Mouse (Mus musculus) thymus, postnatal 14 days (tissue): ENCODE data around the gene Sat2.

Experiments
- DNase-seq: peaks from one replicate; pipeline ENCODE4 v3.0.0; 2021

Sat2 gene

DNA sequence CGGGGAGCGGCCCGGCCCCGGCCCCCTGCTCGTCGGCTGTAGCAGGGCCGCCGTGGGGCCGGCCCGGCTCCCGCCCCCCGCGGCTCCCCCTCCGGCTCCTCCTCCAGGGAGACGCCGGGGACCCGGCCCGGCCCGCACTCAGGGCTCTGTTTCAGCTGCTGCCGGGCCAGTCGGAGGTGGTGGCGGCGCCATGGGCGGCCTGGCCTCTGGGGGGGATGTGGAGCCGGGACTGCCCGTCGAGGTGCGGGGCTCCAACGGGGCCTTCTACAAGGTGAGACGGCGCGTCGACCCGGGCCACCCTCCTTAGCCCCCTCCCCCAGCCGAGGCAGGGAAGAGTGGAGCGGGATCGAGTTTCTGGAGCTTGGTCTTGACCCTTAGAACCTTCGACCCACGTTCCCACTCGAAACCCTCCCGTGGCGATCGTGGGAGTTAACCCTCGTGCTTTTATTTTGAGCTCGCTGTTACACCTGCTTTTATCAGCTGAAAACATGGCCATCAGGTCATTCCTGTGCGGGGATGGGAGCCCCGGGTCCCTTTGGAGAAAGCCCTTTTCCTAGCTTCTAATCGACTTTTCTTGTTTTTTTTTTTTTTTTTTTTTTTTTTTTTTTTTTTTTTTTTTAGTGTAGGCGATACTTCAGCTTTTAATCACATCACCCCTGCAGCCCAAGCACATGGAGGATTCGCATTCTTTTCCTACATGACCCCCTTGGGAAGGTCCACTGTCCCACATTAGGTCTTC lies 11.5 kb downstream of the Sat2 start:
- DNase-seq: no peak

DNA sequence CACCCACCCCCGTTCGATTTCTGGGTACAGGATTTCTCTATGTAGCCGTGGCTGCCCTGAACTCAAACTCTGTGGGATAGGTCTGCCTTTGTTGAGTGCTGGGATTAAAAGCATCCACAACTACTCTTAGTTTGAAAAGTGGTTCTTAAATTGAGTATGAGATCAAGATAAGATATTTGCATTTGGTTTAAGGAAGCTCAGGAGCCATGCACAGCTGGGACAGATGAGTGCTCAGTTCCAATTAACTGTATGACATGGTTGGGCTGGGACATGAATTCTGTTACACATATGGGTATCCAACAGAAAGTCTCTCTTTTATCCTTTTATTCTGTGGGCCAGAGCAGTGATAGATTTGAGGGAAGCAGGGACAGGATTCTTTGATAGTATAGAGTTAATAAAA lies 13.6 kb downstream of the Sat2 start:
- no peak for DNase-seq

DNA sequence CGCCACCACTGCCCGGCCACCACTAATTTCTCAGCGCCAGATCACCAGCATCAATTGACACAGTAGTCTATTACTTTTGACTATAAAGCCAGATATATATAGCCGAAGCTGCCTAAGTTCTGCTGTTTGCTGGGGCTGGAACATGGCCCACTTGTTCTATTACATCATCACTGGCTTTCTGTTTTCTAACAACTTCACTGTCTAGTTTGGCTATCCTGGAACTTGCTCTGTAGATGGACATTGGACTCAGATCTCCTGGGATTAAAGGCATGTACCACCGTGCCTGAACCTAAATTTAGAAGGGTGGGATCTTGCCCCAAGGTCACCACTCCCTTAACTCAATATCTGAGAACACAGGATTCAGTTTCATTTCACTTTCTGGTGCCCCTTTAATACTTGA lies 24.0 kb downstream of the Sat2 start:
- no peak for DNase-seq

DNA sequence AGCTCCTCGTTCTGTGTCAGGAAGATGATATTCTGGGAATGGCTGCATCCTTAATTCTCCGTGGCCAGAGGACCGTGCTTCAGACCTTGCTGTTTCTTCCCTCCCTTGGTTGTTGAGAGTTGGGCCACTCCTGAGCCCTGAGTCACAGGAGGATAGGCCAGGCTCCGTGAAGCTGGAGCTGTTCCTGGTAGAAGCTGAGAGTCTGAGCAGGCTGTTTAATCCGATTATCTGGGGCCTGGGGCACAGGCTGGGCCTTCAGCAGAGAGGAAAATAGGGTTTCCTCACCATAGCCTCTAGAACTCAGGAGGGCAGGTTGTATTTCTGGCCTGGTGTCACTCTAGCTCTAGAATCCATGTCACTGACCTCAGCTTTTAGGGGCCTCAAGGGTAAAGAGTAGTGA lies 31.6 kb downstream of the Sat2 start:
- DNase-seq: no peak

DNA sequence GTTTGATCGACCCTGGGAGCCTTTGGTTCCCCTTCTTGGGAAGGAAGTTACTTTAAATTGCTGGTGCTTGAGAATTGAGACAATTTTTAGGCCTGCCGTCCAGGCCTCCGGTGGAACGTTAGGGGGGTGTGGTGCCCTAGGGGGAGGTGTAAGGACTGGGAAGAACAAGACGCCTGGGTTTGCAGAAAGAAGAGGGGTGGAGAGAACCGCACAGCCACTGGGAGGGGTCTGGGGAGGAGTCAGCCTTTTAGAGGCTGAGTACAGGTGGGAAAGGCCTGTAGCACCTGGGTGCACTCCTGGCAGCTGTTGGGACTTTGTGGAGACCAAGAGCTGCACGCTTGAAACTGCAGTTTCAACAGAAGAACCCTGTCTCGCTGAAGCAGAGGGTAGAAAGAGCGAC lies 32.9 kb downstream of the Sat2 start:
- DNase-seq: no peak

DNA sequence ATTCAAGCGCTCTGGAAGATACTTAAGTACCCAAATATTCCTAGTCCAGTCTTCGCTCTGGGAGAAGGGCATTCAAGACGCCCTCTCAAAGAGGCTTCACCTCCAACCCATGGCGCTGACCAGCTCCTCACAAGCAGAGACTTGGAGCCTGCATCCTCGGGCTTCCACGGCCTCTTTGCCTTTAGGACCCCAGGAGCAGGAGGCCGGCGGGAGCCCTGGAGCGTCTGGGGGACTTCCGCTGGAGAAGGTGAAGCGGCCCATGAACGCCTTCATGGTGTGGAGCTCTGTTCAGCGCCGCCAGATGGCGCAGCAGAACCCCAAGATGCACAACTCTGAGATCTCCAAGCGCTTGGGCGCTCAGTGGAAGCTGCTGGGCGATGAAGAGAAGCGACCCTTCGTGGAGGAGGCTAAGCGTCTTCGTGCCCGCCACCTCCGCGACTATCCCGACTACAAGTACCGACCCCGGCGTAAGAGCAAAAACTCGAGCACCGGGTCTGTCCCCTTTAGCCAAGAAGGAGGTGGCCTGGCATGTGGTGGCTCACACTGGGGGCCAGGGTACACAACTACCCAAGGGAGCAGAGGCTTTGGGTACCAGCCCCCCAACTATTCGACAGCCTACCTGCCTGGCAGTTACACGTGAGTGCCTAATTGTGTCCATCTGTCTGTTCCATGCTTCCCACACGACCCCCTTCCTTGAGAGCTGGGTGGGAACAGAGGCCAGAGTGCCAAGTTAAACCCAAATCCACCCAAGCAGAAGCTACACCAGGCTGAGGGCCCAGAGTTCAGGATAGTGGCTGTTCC lies 33.6 kb downstream of the Sat2 start, which contains the start of gene Sox15:
TSS of gene Sox15 (plus strand) at position 51 of the 801 bp plus-strand sequence.
- peak; percentile 47 for DNase-seq

DNA sequence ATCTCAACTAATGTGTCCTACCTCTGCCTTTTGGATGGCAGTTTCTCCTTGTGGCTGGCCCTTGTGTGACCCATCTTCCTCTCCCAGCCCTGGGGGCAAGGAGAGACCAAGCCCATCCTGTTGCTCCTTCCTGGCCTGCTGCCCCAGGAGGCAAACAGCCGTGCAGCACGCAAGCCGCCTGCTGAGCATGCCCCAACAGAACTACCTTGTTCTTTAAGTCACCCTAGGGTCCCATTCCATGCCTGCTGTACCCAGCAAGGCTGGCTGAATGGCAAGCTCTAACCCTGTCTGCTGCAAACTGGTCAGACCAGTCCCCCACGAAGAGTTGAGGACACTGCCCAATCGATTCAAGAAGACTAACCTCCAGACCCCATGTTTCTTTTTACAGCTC lies 34.2 kb downstream of the Sat2 start:
- no peak for DNase-seq

DNA sequence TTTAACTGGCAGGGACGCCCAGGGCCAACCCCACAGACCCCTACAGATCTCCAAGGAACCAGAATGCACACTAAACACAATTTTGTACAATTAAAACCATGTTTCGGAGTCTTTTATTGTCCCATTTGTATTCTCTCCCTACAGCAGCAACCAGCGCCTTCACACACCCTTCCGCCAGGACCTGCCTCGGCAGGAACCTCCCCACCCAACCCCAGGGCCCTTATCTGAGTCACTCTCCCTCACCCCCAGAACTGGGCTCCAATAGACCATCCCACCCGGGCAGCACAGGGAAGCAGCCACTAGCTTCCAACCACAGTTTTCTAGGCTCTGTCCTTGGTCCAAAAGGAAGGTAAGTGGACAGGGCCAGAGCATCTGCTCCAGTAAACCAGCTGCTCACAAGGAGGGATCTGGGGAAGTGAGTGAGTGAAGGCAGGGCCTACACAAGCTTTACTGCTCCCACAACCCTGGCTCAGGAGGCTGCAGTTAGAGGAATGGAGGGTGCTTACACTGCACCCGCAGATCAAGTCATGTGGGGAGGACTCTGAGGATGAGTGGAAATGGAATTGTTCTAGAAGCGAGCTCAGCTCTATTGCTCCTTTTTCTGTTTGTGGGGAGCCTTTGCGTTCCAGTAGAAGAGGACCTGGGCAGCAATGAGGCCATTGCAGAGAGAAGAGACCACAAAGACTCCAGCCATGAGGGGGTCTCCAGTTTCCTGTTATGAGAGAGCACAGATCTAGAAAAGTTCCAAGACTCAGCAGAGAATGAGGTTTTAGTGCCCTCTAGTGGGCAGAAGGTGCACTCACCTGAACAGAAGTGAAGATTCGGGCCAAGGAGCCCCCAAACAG lies 35.0 kb downstream of the Sat2 start:
- DNase-seq: peak; percentile 67

DNA sequence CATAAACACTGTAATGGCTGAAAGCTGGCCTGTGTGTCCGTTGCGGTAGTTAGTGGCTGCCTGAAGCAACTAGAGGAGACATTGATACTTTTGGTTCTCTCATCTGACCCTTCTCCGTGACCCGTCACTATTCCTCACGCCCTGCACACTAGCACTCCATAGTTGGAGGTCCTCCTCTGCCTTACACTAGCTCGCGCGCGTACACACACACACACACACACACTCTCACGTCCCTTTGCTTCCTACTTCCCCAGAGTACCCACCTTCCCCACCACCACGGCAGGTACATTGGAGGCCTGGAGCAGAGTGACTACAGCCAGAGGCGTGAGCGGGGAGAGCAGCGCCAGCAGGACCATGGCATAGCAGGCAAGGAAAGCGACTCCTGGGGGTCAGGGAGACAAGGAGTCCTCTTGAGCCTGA lies 35.6 kb downstream of the Sat2 start:
- no peak for DNase-seq

DNA sequence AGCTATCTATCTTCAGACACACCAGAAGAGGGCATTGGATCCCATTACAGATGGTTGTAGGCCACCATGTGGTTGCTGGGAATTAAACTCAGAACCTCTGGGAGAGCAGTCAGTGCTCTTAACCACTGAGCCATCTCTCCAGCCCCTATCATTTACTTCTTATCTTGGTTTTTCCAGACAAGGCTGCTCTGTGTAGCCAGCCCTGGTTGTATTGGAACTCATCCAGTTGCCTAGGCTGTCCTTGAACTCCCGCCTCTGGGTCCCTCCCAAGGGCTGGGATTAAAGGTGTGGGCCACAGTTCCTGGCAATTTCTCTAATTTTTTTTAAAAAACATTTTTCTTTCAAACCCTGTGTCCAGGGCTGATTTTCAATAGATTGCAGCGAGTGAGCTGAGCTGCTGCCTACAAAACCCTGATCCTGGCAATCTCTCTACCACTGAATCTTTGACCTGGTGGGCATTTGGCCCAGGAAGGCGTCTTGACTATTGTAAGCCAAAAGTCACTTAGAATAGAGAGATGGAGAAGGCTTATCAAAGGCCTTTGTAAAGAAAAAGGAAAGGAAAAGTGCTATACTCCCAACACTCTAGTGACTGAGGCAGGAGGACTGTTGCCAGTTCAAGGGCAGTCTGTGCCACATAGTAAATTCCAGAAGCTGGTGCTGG lies 39.5 kb downstream of the Sat2 start:
- no peak for DNase-seq

DNA sequence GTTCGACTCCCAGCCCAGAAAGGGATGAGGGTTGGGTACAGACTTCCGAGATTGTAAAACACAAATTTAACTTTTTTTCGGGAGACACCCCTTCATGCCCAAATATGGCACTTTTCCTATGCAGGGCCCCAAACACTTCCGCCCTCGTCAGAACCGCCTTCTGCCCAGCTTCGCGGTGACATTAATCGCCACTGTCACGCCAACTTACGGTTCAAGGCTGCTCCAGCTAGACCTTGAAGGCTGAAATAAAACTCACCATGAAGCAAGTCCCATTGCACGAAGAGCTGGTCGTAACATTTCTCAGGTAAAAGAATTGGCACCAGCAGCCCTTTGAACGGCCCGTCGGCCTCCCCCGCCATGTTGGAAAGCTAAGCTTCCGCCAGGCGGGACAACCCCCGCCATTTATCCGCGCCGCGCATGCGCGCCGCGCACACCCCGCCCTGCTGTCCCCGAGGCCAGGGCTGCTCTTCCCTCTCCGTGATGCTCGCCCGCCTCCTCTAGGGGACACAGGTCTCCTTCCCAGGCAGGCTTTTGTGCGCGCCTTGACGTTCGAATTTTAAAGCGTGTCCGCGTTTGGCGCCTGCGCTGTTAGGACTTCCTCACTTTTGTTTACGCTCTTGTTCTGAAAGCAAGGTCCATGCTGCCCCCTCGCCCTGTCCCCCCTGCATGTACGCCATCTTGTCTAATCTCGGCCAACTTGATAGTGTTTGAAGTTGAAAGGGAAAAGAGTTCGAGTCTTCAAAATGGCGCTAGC lies 40.6 kb downstream of the Sat2 start, which contains the start of gene Mpdu1:
TSS of gene Mpdu1 (minus strand) at position 430 of the 754 bp plus-strand sequence.
- DNase-seq: peak; percentile 96

DNA sequence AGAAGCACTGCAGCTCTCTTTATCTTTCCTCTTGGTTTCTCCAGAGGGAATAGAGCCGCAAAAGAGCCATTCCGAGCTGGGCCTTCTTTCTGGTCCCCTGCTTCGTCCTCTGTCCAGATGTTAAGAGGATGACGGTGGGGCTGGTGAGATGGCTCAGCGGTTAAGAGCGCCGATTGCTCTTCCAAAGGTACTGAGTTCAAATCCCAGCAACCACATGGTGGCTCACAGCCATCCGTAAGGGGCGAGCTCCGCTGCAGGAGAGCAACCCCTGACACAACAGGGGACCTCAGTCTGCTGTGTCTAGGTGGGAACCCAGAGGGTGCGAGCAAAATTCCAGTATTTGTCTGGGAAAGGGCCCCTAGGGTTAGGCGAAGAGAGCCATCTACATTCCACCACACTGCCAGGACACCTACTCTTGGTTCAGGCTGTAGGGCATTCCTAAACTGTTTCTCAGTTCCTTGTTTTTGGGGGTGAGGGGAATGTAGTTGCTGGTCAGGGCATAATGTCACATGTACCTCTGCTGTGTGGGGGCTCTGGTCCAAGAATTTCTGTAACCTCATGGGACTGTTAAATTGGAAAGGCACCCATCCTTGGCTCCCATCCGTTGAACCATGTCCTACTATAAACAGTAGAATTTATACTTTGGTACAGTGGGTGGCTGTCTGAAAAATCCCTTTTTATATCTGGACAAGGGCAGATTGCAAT lies 41.3 kb downstream of the Sat2 start:
- DNase-seq: no peak

DNA sequence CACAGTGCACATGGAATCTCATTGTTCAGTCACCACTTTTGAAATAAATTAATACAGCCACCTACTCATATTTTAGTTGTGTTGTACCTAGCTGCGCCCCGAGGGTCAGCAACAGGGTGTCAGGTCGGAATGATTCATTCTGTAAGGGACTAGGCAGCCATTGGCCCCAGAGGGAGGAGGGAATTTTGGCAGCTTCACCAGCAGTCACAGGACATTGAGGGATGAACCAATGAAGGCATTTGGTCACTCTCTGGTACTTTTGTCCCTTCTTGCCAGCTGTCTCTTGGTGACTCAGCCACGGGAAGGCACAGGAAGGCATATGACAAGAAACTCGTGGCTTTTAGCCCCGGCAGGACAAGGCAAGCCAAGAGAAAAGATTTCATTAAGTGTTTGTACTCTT lies 42.0 kb downstream of the Sat2 start:
- no peak for DNase-seq

DNA sequence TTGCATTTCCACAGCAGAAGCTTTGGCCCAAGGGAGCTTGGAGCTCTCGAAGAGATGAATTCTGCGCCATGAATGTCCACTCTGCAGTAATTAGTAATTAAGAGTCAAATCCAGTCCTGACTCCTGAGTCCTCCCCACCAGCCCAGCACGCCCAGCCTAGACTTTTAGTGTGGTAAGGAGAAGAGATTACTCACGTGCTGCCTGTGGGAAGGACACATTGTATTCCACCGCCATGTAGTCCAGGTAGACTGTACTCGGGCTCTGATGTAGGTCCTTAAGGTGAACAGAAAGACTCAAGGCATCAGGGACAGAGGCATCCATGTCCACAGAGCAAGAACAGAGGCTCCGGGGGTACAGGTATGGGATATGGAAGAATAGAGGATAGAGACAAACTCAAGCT lies 43.0 kb downstream of the Sat2 start:
- DNase-seq: no peak

DNA sequence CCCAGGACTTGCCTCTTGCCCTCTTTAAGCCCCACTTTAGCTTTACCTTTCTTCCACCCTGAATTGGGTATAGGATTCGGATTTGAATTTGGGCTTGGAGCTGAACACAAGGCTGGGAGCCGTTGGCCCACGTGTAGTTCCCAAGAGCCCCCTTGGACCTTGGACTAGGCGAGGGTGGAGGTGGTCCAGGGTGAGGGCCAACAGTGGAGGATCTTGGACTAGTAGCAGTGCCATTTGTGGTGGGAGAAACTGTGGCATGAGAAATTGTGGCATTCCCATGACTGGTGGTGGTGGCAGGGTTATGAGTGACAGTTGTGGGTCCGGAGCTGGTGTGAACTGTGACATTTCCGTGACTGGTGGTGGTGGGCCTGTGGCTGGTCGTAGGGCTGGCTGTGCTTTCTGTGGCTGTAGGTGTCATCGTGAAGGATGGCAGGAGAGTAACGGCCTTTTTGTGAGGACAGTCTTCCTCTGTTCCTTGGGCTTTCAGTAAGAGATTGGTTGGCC lies 43.7 kb downstream of the Sat2 start:
- DNase-seq: no peak

DNA sequence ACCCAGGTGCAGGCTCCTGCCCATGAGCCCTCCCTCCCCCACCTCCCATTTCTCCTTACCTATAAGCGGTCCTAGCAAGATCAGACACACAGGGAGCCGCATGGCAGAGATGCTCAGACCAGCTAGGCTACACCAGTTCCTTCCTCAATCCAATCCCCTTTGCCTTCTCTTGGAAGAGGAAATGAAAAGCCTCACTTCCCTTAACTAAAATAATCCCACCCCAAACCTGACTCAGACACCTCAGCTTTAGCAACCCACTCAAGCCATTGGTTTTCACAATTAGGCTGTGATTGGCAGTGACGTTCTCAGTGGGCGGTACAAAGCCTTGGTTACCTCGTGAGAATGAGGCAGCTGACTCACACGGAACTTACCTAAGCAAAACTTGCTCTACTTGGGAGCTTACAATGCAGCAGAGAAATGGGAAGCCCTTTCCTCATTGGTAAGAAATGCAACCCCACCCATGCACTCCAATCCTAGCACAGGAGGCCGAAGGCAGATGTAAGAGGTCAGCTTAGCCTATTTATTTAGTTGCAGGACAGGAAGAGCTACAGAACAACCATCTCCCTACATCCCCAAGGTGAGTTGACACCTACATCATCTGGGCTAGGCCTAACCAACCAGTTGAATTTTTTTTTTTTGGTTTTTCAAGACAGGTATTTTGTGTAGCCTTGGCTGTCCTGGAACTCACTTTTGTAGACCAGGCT lies 44.3 kb downstream of the Sat2 start, which contains the start of gene Cd68:
TSS of gene Cd68 (minus strand) at position 193 of the 704 bp plus-strand sequence.
- peak; percentile 40 for DNase-seq

DNA sequence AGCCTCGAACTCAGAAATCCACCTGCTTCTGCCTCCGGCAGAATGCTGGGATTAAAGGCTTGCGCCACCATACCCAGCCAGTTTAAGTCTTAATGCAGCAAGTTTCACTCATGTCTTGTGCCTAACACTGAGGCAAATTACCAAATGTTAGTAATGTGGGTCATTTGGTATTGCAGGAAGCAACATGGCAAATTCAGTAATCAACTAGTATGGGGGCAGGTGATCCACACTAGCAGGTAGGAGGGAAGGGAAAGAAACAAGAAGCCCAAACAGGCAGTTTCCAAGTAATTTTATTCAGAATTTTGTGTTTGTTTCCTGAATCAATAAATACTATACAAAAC lies 44.8 kb downstream of the Sat2 start:
- DNase-seq: no peak

DNA sequence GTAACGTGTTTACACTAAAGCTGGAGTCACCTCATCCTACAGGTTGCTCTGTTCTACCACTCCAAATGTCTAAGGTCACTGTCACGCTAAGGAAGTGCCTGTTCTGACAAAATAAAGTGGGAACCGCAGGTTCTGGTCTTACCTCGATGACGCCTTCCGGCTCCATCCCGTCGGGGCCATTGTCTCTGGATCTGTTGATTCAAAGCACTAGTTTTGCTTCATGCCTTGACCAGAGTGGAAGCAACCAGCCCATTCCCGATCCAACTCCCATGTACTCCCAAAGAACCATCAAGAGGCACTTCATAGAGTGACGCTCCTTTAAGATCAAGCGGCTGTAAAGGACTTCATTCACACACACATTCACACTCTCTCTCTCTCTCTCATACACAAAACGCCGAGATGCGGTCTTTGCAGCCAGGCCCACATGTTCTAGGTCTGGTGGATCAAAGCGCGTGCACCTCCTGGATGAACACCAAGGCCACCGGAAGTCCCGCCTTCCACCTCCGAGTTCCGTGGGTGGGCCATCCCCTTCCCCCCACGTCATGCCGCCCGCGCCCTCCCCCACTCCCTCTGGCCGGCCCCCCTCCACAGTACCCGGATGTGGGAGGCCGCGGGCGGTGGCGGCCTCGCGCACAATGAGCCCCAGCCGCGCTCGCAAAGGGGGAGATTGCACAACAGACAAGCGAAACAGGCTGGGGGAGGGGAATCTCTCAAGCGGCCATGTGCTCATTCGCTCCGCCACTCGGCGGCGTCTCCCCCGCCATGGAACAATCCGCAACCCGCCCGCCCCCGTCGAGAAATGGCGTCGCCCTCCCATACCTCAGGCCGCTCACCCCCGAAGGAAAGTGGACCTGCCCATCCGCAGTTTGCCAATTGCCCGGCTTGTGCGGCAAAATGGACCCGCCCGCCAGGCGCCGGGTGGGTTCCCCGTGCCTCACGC lies 49.2 kb downstream of the Sat2 start:
- peak; percentile 98 for DNase-seq

DNA sequence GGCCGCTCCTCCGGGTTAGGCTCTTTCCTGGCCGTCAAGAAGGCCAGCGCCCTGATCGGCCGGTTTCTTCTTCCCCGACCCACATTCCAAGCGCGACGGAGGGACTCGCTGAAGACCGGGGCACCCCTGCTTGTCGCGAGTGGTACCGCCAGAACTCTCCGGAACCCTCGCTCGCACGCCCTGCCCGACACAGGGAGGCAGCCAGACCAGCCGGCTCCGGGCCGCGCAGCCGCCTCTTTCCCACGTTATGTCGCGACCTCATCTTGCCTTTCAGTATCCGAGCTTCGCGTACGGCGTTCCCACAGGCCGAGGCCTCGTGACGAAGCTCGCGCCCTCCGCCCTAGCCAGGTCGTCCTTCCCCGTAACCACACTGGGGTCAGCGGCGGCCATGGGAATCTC lies 49.9 kb downstream of the Sat2 start:
- DNase-seq: no peak
